Mouse (Mus musculus): ENCODE measurements around the gene Rgs16. TPM values are rescaled to one million over a fixed set of nuclear protein-coding genes. Genes with fewer than 3 reads are reported as not detected.

Rgs16 gene
- total and polyA plus RNA-seq, 2 experiments, result 3.9 to 125 TPM

DNA sequence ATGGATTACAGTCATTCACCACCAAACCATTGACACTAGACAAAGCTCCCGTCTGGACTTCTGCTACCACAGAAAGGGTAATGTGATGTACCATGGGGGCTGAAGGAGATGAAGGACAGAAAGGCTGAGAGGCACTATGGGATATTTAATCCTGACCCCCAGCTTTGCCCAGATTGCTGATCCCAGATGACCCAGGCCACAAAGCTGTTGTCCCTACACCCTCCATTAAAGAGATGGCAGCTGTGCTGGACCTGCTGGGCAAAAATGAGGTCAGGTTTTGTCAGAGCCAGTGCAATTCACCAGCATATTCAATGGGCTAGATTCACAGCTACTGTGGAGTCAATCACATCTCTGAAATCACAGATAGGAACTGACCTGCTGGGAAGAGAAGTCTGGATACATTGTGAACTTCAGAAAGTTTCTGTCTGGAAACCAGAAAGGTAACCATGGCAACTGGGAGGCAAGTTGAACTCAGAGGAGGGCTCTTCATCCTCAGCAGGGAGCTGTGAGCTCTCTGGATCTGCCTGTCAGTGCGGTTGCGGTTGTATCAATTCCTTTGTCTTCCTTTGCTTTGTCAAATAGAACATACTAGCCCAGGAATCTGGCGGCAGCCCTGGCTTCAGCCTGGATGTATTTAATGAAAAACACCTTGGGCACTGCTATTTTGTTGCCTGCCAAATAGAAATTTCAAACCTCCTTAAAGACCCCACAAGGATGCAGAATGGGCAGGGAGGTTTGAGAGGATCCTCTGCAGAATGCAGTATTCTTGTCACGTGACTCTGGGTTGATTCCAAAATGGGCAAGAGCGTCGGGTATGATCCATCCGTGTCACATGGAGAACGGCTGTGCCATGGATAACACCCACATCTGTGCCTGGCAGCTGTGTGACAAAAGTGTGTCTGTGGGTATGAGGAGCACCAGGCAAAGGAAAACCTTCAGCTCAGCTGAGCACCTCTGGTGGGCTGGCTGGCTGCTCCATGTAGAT lies 2.8 kb upstream of the Rgs16 start:
- no peak overlapping the region for H3K9ac ChIP-seq (ENCODE audit: low read depth, low read length)
- no peak for DNase-seq (ENCODE audit: extremely low read depth, low read depth, low spot score)
- no peaks in the 10 kb centered on the region for H3K79me2 ChIP-seq (ENCODE audit: control insufficient read depth, insufficient read depth, low read length)
- H3K27ac ChIP-seq (replicated peaks; ENCODE audit: insufficient read depth, low read depth, low read length), result no peak overlapping the region
- TF ChIP-seq CTCF (IDR thresholded peaks at IDR 0.05; ENCODE audit: low read depth, low read length) (no peak), POLR2A (IDR thresholded peaks at IDR 0.05; ENCODE audit: extremely low read depth, insufficient read depth, low read length) (no peak)
- H3K27me3 ChIP-seq (ENCODE audit: control insufficient read depth, insufficient read depth, low read length), result no peaks in the 10 kb centered on the region
- peaks cover 3% of the 10 kb centered on the region; the same call in 1 of the 2 replicates for H3K36me3 ChIP-seq (ENCODE audit: control insufficient read depth, insufficient read depth, low read length)
- WGBS, result 81% methylated on average over 9 of the region's 9 CpGs
- no peak overlapping the region for H3K4me3 ChIP-seq (ENCODE audit: insufficient read depth, low read depth, low read length)
- peaks cover 4% of the 10 kb centered on the region for H3K4me1 ChIP-seq (ENCODE audit: control insufficient read depth, insufficient read depth, low read length)

DNA sequence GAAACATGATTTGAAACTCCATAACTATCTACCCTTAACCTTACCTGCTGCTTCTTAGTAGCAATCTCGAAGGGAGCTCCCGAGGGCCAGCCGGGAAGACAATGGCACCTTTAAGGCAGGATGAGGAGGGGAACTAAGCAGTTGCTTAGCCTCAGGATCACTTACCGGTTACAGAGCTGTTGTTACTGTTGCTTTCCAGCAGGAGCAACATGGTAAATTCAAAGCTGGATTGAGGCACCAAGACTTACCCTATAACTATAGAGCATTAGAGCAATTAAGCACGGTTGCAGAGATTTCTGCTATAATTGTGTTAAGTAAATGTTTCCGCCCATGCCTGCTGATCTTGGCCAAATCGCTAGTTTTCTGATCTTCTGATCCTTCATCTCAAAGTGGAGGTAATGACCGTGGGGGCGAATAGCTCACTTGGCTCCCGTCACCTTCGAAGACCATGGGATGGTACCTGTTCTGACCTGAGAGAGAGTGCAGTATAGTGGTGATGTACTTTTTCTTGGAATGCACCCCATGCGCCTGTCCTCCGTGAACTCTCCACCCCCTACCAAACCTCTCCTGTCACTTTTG lies 623 bp upstream of the Rgs16 start:
- DNase-seq (ENCODE audit: extremely low read depth, low read depth, low spot score), result peak; percentile 49
- Histone ChIP-seq H3K4me3 (ENCODE audit: insufficient read depth, low read depth, low read length) (peak overlapping the region; percentile 17; the same call in 1 of the 2 replicates), H3K79me2 (ENCODE audit: control insufficient read depth, insufficient read depth, low read length) (no peaks in the 10 kb centered on the region), H3K36me3 (ENCODE audit: control insufficient read depth, insufficient read depth, low read length) (peaks cover 11% of the 10 kb centered on the region; the same call in 1 of the 2 replicates), H3K27me3 (ENCODE audit: control insufficient read depth, insufficient read depth, low read length) (no peaks in the 10 kb centered on the region), H3K9ac (ENCODE audit: low read depth, low read length) (peak overlapping the region; percentile 50; the same call in 1 of the 2 replicates), H3K4me1 (ENCODE audit: control insufficient read depth, insufficient read depth, low read length) (peaks cover 13% of the 10 kb centered on the region), H3K27ac (replicated peaks; ENCODE audit: insufficient read depth, low read depth, low read length) (0 out of 2 replicates have a peak overlapping the region, but pooled peaks have one; percentile 37)
- TF ChIP-seq CTCF (IDR thresholded peaks at IDR 0.05; ENCODE audit: low read depth, low read length) (no peak), POLR2A (IDR thresholded peaks at IDR 0.05; ENCODE audit: extremely low read depth, insufficient read depth, low read length) (no peak)
- WGBS, result 18% methylated on average over 13 of the region's 13 CpGs

DNA sequence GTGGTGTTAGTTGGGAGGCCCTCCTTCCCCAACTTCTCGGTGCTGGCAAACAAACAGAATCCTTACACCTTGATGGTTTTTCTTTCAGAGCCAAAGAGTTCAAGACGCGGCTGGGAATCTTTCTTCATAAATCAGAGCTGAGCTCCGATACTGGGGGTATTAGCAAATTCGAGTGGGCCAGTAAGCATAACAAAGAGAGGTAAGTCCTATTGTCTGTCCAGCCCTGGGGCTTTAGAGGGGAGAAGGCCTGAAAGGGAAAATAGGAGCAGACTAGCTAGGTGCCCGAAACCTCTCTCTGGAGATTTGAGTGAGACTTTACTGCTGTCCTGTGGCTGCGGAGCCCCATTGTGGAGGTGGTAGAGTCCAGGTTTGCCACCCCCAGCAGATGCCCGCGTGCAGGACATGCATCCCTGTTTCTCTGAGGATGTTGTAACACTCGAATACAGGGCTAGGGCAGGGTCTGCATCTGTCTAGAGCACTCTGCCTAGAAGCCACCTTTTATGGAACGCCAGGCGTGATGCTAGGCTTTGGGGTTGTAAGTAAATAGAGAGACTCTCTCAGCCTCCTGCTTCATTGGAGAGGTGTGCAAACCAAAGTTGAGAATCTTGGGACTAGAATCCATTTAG lies 739 bp downstream of the Rgs16 start:
- Histone ChIP-seq H3K4me1 (ENCODE audit: control insufficient read depth, insufficient read depth, low read length) (peaks cover 13% of the 10 kb centered on the region), H3K27me3 (ENCODE audit: control insufficient read depth, insufficient read depth, low read length) (no peaks in the 10 kb centered on the region), H3K79me2 (ENCODE audit: control insufficient read depth, insufficient read depth, low read length) (no peaks in the 10 kb centered on the region), H3K36me3 (ENCODE audit: control insufficient read depth, insufficient read depth, low read length) (peaks cover 11% of the 10 kb centered on the region; the same call in 1 of the 2 replicates), H3K9ac (ENCODE audit: low read depth, low read length) (peak overlapping the region; percentile 89), H3K27ac (replicated peaks; ENCODE audit: insufficient read depth, low read depth, low read length) (peak overlapping the region; percentile 83), H3K4me3 (ENCODE audit: insufficient read depth, low read depth, low read length) (peak overlapping the region; percentile 81)
- 32% methylated on average over 12 of the region's 12 CpGs for WGBS
- DNase-seq (ENCODE audit: extremely low read depth, low read depth, low spot score), result no peak
- TF ChIP-seq CTCF (IDR thresholded peaks at IDR 0.05; ENCODE audit: low read depth, low read length) (no peak), POLR2A (IDR thresholded peaks at IDR 0.05; ENCODE audit: extremely low read depth, insufficient read depth, low read length) (no peak)

DNA sequence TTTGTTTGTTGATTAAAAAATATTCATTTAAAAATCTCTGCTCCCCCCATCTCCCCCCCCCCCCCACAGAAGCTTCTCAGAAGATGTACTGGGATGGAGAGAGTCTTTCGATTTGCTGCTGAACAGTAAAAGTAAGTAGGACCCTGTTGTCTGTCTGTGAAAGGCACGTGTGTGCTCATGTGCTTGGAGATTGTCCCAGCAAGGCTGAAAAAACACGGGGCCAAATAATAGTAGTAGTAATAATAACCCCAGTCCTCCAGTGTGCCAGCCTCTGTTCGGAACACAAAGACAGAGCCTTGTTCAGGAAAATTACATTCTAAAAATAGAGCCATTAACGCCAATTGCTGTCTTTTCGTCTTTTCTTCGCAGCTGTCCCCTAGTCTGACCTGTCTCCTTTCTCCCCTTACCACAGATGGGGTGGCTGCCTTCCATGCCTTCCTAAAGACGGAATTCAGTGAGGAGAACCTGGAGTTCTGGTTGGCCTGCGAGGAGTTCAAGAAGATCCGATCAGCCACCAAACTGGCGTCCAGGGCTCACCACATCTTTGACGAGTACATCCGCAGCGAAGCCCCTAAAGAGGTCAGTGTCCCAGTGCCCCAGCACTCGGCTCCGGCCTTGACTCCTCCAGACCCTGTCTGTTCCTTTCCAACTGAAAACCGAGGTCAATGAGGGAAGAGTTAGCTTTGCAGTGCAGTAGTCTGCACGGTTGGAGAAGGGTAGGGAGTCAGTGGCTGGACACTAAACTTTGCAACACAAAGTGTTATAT lies 1.6 kb downstream of the Rgs16 start:
- H3K27ac ChIP-seq (replicated peaks; ENCODE audit: insufficient read depth, low read depth, low read length), result peak overlapping the region; percentile 50
- peak overlapping the region; percentile 81 for H3K4me3 ChIP-seq (ENCODE audit: insufficient read depth, low read depth, low read length)
- TF ChIP-seq POLR2A (IDR thresholded peaks at IDR 0.05; ENCODE audit: extremely low read depth, insufficient read depth, low read length), result no peak
- no peak for TF ChIP-seq CTCF (IDR thresholded peaks at IDR 0.05; ENCODE audit: low read depth, low read length)
- peaks cover 13% of the 10 kb centered on the region for H3K4me1 ChIP-seq (ENCODE audit: control insufficient read depth, insufficient read depth, low read length)
- peak; percentile 28 for DNase-seq (ENCODE audit: extremely low read depth, low read depth, low spot score)
- H3K79me2 ChIP-seq (ENCODE audit: control insufficient read depth, insufficient read depth, low read length), result no peaks in the 10 kb centered on the region
- no peaks in the 10 kb centered on the region for H3K27me3 ChIP-seq (ENCODE audit: control insufficient read depth, insufficient read depth, low read length)
- peaks cover 11% of the 10 kb centered on the region; the same call in 1 of the 2 replicates for H3K36me3 ChIP-seq (ENCODE audit: control insufficient read depth, insufficient read depth, low read length)
- H3K9ac ChIP-seq (ENCODE audit: low read depth, low read length), result peak overlapping the region; percentile 66
- 41% methylated on average over 18 of the region's 18 CpGs for WGBS

Measured in liver, adult 2 months (tissue).